Mouse (Mus musculus) thymus, adult 2 months (tissue): ENCODE results near the gene Cdh22. TPM values are rescaled to one million over a fixed set of nuclear protein-coding genes. Genes with fewer than 3 reads are reported as not detected.

Experiments used
- DNase-seq: peaks from one replicate; pipeline ENCODE4 v3.0.0; 2021
- H3K27ac ChIP-seq: fragments of 200-500 bp; 2 replicates; pipeline ENCODE4 v1.5.1; 2012; ENCODE audit warnings: low read length, control low read depth; ENCODE audit not compliant: control insufficient read depth, insufficient read depth
- H3K27me3 ChIP-seq: fragments of 200-500 bp; 2 replicates; pipeline ENCODE4 v1.6.1; 2012; ENCODE audit warnings: mild to moderate bottlenecking, low read length, moderate library complexity, mixed read lengths; ENCODE audit not compliant: control insufficient read depth, insufficient read depth
- H3K36me3 ChIP-seq: fragments of 200-500 bp; 2 replicates; pipeline ENCODE4 v1.6.1; 2012; ENCODE audit warnings: mild to moderate bottlenecking, low read length, moderate library complexity; ENCODE audit not compliant: control insufficient read depth, insufficient read depth
- H3K4me1 ChIP-seq: fragments of 200-500 bp; replicated peaks from 2 replicates; pipeline ENCODE4 v1.6.1; 2012; ENCODE audit warnings: low read length; ENCODE audit not compliant: control insufficient read depth, insufficient read depth
- H3K4me3 ChIP-seq: fragments of 200-500 bp; 2 replicates; pipeline ENCODE4 v1.5.1; 2012; ENCODE audit warnings: mild to moderate bottlenecking, low read length, control low read depth, moderate library complexity; ENCODE audit not compliant: control insufficient read depth, insufficient read depth
- CTCF ChIP-seq: fragments of 200-500 bp; IDR thresholded peaks from 2 replicates; pipeline ENCODE4 v1.5.1; 2012; ENCODE audit warnings: mild to moderate bottlenecking, control low read depth, low read length, moderate library complexity, borderline replicate concordance; ENCODE audit not compliant: control insufficient read depth, poor library complexity, insufficient read depth; ENCODE audit errors: extremely low read depth
- POLR2A ChIP-seq: fragments of 200-500 bp; IDR thresholded peaks from 2 replicates; pipeline ENCODE4 v1.6.1; 2012; ENCODE audit warnings: mild to moderate bottlenecking, low read length, control low read depth, moderate library complexity; ENCODE audit not compliant: control insufficient read depth, poor library complexity, insufficient read depth; ENCODE audit errors: extremely low read depth
- WGBS: fragments of 180-500 bp; shearing (Covaris S2); methylation state at CpG from one replicate; pipeline ENCODE4 v1.1.7; 2018; 5-methylcytosine and 5-hydroxymethylcytosine counted together
- polyA plus RNA-seq: library from polyadenylated mRNA; depleted of rRNA; stranded (reverse); fragments of >200 nt; gene quantifications from 2 replicates; pipeline ENCODE4 v1.2.3, GENCODE M21; 2012

Cdh22 gene
- polyA plus RNA-seq, 1 experiment, result 1.2 TPM

- Histone ChIP-seq H3K4me3 (no peak overlapping the region), H3K27me3 (no peaks in the 10 kb centered on the region), H3K27ac (no peak overlapping the region), H3K36me3 (no peaks in the 10 kb centered on the region), H3K4me1 (no peaks in the 10 kb centered on the region)
- TF ChIP-seq POLR2A, result no peak
- TF ChIP-seq CTCF, result no peak
- DNase-seq, result no peak
- 49% methylated on average over 14 of the region's 14 CpGs for WGBS
Observed at GRCm38 (mm10) chr2:165089470-165089869, 145.2 kb downstream of the Cdh22 start.

- no peaks in the 10 kb centered on the region for H3K27me3 ChIP-seq
- no peaks in the 10 kb centered on the region for H3K4me1 ChIP-seq
- TF ChIP-seq CTCF (no peak), POLR2A (no peak)
- H3K27ac ChIP-seq, result no peak overlapping the region
- whole genome bisulfite sequencing, result 93% methylated on average over 4 of the region's 4 CpGs
- DNase-seq, result no peak
- no peaks in the 10 kb centered on the region for H3K36me3 ChIP-seq
- H3K4me3 ChIP-seq, result no peak overlapping the region
Observed at GRCm38 (mm10) chr2:165086634-165087033, 148.0 kb downstream of the Cdh22 start.

GRCm38 (mm10) chr2:165081257-165081656 is 153.4 kb downstream of the Cdh22 start:
- Histone ChIP-seq H3K27ac (no peak overlapping the region), H3K4me3 (no peak overlapping the region), H3K27me3 (peaks cover 5% of the 10 kb centered on the region; the same call in 1 of the 2 replicates), H3K4me1 (no peaks in the 10 kb centered on the region), H3K36me3 (no peaks in the 10 kb centered on the region)
- 37% methylated on average over 7 of the region's 7 CpGs for WGBS
- DNase-seq, result no peak
- TF ChIP-seq CTCF (no peak), POLR2A (no peak)

GRCm38 (mm10) chr2:165080657-165081056 is 154.0 kb downstream of the Cdh22 start:
- peaks cover 5% of the 10 kb centered on the region; the same call in 1 of the 2 replicates for H3K27me3 ChIP-seq
- H3K27ac ChIP-seq, result no peak overlapping the region
- no peaks in the 10 kb centered on the region for H3K4me1 ChIP-seq
- no peak for DNase-seq
- TF ChIP-seq POLR2A (no peak), CTCF (no peak)
- 41% methylated on average over 9 of the region's 9 CpGs for WGBS
- no peak overlapping the region for H3K4me3 ChIP-seq
- H3K36me3 ChIP-seq, result no peaks in the 10 kb centered on the region

GRCm38 (mm10) chr2:165078605-165079004 is 156.0 kb downstream of the Cdh22 start:
- Histone ChIP-seq H3K4me1 (no peaks in the 10 kb centered on the region), H3K4me3 (no peak overlapping the region), H3K27me3 (peaks cover 5% of the 10 kb centered on the region; the same call in 1 of the 2 replicates), H3K27ac (no peak overlapping the region), H3K36me3 (no peaks in the 10 kb centered on the region)
- 20% methylated on average over 10 of the region's 10 CpGs for WGBS
- no peak for DNase-seq
- TF ChIP-seq CTCF, result no peak
- TF ChIP-seq POLR2A, result no peak

GRCm38 (mm10) chr2:165078045-165078444 is 156.6 kb downstream of the Cdh22 start:
- Histone ChIP-seq H3K4me1 (no peaks in the 10 kb centered on the region), H3K27me3 (peaks cover 5% of the 10 kb centered on the region; the same call in 1 of the 2 replicates), H3K27ac (no peak overlapping the region), H3K4me3 (no peak overlapping the region), H3K36me3 (no peaks in the 10 kb centered on the region)
- 13% methylated on average over 8 of the region's 8 CpGs for WGBS
- no peak for TF ChIP-seq POLR2A
- no peak for TF ChIP-seq CTCF
- DNase-seq, result no peak

GRCm38 (mm10) chr2:165077055-165077454 is 157.6 kb downstream of the Cdh22 start:
- TF ChIP-seq POLR2A, result no peak
- TF ChIP-seq CTCF, result no peak
- H3K4me1 ChIP-seq, result no peaks in the 10 kb centered on the region
- no peak overlapping the region for H3K27ac ChIP-seq
- H3K27me3 ChIP-seq, result peaks cover 5% of the 10 kb centered on the region; the same call in 1 of the 2 replicates
- WGBS, result 28% methylated on average over 9 of the region's 9 CpGs
- H3K4me3 ChIP-seq, result no peak overlapping the region
- no peaks in the 10 kb centered on the region for H3K36me3 ChIP-seq
- no peak for DNase-seq
